Mouse (Mus musculus): ENCODE data around the gene Mtfp1.
"Not testable (repeated sequence)": the region's sequence is repeated elsewhere in the genome, so short reads cannot be mapped to it uniquely, and the experiment has no call there.

Gene Mtfp1

GRCm38 (mm10) chr11:4115407-4115806, 20.2 kb upstream of the Mtfp1 start:
- DNase-seq (ENCODE audit: low read depth, low spot score): no peak

DNA sequence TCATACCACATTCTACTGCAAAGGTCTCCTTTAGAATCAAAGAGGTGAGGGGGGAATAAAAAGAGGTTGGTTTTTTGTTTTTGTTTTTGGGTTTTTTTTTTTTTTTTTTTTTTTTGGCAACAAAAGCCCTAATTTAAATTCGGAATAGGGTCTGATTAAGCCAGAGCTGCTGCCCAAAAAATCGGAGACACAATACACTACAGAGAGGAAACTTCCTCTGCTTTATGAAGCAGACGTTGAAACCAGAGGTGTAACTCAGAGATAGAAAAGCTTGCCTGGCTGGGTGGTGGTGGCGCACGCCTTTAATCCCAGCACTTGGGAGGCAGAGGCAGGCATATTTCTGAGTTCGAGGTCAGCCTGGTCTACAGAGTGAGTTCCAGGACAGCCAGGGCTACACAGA, 19.3 kb upstream of the Mtfp1 start:
- not testable (repeated sequence) for DNase-seq (ENCODE audit: low read depth, low spot score)

- DNase-seq (ENCODE audit: low read depth, low spot score): no peak
These were observed 18.7 kb upstream of the Mtfp1 start for GRCm38 (mm10) chr11:4113970-4114369.

DNA sequence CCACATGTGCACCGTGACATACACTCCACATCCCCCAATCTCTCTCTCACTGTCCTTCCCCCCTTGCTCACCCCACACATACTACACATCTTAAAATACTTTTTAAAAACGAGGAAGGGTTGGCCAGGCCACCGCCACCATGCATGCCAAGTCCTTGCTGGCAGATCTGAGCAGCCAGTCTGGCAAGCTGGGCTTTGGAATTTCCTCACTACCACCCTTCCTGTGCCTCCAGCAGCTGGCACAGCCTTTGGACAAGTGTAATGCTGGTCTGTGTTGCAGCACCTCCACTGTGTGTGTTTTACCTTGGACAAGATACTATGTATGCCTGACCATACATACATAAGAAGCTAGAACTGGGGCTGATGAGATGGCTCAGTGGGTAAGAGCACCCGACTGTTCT, 18.3 kb upstream of the Mtfp1 start:
- DNase-seq (ENCODE audit: low read depth, low spot score): no peak

GRCm38 (mm10) chr11:4112861-4113260, 17.6 kb upstream of the Mtfp1 start:
- DNase-seq (ENCODE audit: low read depth, low spot score): no peak

GRCm38 (mm10) chr11:4112033-4112432, 16.8 kb upstream of the Mtfp1 start:
- DNase-seq (ENCODE audit: low read depth, low spot score): no peak

DNA sequence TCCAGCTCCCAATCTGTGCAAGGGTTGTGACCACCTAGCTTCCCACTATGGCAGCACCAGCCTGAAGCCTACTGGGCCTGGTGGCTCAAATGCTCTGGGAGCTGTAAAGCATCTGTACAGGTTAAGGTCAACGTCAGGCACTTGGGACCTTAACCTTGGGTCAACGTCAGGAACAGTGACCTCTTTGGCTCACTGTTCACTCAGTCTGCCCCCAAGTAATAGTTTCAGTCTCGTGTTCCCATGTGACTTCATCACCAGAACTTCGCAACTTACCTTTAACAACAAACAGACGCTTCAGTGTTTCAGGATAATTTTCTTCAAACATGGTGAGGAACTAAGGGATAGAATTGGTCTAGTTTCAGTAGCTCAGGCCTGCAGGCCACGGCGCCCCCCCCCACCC, 13.4 kb upstream of the Mtfp1 start:
- no peak for DNase-seq (ENCODE audit: low read depth, low spot score)

DNA sequence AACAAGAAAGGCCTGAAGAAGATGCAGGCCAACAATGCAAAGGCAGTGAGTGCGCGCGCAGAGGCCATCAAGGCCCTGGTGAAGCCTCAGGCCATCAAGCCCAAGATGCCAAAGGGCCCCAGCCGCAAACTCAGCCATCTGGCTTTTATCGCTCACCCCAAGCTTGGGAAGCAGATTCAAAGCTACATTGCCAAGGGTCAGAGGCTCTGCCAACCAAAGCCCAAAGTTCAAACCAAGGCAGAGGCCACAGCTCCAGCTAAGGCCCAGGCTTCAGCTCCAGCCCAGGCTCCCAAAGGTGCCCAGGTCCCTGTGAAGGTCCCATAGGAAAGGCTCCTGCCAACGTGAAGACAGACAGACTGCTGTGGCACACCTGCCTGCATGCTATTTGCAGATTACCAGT, 12.7 kb upstream of the Mtfp1 start:
- not testable (repeated sequence) for DNase-seq (ENCODE audit: low read depth, low spot score)

DNA sequence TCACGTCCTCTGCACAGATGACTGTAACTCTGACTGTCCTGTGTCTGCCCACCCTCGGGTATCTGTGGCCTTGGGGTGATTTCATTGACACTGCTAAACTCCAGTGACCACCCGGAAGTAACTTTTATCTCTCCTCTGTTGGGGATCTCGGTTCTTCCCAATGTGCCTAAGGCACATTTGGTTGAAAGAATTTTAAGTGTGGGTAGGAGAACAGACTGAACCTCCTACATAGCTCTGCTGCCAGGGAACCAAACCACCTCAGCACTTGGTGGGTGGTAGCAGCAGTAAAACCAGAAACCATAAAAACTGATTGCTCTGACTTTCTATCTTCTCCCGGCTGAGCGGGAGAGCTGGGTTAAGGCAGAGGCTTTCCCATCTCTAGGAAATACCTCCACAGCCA, 10.2 kb upstream of the Mtfp1 start:
- peak; percentile 87 for DNase-seq (ENCODE audit: low read depth, low spot score)

GRCm38 (mm10) chr11:4104989-4105388, 9.7 kb upstream of the Mtfp1 start:
- no peak for DNase-seq (ENCODE audit: low read depth, low spot score)

DNA sequence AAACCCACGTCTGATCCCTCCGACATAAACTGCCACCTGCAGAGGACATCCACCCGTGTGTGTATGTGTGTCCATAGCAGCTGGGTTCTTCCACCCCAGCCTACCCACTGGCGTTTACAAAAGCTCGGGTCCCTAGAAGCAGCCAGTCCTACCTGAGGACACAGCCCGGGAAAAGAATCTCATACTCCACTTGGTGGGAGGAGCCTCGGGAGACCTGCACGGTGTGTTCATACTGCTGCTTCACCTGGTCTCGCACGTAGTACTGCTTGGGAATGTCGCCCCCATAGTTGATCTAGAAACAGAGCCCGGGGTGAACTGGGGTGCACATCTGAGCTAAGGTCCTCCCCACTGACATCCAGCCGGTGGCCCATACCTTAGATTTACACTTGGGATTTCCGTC, 8.3 kb upstream of the Mtfp1 start:
- no peak for DNase-seq (ENCODE audit: low read depth, low spot score)

DNA sequence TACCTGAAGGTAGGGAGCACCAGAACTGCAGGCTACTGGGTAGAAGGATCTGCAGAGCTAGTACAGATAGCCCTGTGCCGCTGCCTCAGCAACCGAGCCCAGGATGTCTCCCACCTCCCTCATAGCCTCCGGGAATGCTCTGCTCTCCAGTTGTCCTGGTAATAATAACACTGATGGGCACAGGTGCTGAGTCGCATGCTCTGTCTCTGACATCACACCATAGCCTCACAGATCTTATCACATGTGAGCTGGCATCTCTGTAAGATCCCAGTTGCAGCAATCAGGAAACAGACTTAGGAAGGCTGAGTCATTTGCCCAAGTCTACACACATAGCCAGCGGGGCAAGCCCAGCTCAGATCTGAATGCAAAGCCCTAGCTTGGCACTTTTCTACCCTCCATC, 6.6 kb upstream of the Mtfp1 start:
- no peak for DNase-seq (ENCODE audit: low read depth, low spot score)

DNA sequence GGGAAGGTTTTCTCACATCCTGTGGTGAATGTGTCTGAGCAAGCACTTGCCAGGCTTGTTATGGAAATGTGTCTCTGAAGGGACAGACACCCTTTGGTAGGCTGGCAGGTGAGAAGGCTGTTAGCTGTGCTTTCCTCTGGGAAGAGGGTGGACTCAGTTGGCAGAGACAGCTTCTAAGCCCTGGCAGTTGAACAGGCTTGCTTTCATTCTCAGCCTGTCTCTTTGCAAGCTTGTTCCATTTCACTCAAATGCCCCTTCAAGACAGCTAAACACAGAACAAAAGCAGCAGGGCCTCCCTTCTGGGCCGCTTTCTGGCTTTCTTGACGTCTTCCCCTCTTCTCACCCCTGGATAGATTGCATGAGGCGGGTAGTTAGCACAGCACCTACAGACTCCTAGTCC, 4.2 kb upstream of the Mtfp1 start:
- DNase-seq (ENCODE audit: low read depth, low spot score): no peak

DNA sequence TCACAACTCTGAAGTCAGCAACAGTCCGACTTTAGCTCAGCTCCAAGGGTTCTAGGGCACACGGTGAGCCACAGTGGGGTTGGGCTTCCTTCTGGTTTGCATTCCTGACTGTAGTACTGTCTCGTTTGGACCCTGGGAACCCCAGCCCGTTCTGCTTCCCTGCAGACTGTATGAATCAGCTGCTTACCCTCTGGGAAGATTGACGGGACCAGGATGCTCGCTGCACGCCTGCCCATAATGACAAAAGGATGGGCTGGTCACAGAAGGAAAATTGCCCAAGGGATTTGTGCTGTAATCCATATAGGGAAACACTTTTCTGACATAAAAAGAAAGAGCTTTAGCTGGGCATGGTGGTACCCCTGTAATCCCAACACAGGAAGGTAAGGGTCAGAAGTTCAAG, 3.6 kb upstream of the Mtfp1 start:
- no peak for DNase-seq (ENCODE audit: low read depth, low spot score)

GRCm38 (mm10) chr11:4098120-4098519, 2.9 kb upstream of the Mtfp1 start:
- DNase-seq (ENCODE audit: low read depth, low spot score): no peak

- no peak for DNase-seq (ENCODE audit: low read depth, low spot score)
These were observed 1.9 kb upstream of the Mtfp1 start for GRCm38 (mm10) chr11:4097091-4097621.

- DNase-seq (ENCODE audit: low read depth, low spot score): peak; percentile 99
These were observed 1.1 kb upstream of the Mtfp1 start for GRCm38 (mm10) chr11:4096054-4096984.

GRCm38 (mm10) chr11:4094378-4095170, 671 bp downstream of the Mtfp1 start:
- DNase-seq (ENCODE audit: low read depth, low spot score): peak; percentile 76

DNA sequence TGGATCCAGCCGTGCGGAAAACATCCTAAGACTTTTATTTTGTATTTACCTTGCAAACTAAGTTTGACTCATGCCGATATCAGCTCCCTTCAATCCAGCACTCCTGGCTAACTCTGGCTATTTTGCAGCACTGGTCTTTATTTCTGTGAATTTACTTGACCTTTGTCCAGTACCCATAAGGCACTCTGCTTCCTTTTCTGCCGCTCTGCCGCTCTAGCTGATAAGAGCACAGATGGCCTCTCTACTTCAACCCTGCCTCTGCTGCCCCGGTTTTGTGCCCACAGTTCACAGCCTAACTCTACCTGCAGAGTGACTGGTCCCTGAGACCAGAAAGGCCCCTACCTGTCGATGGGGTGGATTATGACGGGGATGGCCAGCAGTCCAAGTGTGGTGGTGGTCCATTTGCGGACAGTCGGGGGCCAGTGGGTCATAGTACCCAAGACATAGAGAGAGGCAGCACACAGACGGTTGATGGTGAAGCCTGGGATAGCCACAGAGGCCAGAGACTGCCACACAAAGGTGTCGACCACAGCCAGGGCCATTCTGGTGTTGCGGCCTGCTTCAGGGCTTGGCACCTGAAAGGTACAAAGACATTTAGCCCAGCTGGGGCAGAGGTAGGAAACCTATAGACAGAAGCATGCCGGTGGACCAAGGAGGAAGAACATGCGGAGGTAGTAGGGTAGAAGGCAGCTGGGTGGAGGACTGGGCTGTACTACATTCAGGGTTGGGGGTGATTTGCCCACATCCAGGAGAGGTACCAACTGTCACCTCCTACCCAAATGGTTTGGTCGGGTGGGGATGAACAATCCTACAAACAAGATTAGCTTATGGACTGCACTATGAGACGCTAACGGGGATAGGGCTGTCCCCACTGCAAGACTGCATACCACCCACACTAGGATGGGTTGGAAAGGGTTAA, 1.5 kb downstream of the Mtfp1 start:
- no peak for DNase-seq (ENCODE audit: low read depth, low spot score)

DNA sequence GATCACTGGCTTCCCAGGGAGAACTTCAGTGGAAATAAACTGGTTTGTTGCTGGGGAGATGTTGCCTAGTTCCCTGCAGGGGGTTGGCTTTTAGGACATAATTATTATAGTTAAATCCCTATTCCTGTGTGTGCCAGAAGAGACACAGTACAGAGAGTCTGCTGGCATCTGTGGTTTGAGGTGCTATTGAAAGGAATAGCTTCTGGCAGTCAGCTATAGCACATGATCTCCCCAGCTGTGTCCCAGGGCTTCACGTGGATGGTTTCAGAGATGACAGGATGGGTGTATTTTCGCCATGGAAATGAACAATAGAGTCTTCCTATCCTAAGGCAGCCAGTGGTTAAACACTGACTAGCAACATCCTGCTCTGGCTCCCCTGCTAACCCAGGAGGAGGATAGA, 8.0 kb downstream of the Mtfp1 start:
- peak; percentile 78 for DNase-seq (ENCODE audit: low read depth, low spot score)

GRCm38 (mm10) chr11:4086246-4086645, 9.0 kb downstream of the Mtfp1 start:
- DNase-seq (ENCODE audit: low read depth, low spot score): no peak

All from telencephalon, adult 2 months (tissue).